Mouse (Mus musculus) limb, embryonic 11.5 days (tissue): Measurements from ENCODE around the gene Gm38655. TPM values are rescaled to one million over a fixed set of nuclear protein-coding genes. Genes with fewer than 3 reads are reported as not detected.

Experiments
- ATAC-seq: fragments of 200-750 bp; cut with Nextera tagmentation; 2 replicates; pipeline ENCODE4 v1.8.0; 2017; ENCODE audit warnings: low read depth; ENCODE audit not compliant: insufficient number of reproducible peaks, low FRiP score, low TSS enrichment
- DNase-seq: peaks from one replicate; pipeline ENCODE4 v3.0.0-alpha.2; 2015; ENCODE audit warnings: low spot score
- H3K27ac ChIP-seq: fragments of 300-500 bp; sonication (generic); replicated peaks from 2 replicates; pipeline ENCODE4 v1.5.1; 2014; ENCODE audit warnings: low read depth, mild to moderate bottlenecking, low read length
- H3K27me3 ChIP-seq: fragments of 300-500 bp; sonication (generic); 2 replicates; pipeline ENCODE4 v1.6.1; 2014; ENCODE audit warnings: mild to moderate bottlenecking, low read length, mixed read lengths; ENCODE audit not compliant: control insufficient read depth, insufficient read depth
- H3K36me3 ChIP-seq: fragments of 300-500 bp; sonication (generic); 2 replicates; pipeline ENCODE4 v1.6.1; 2014; ENCODE audit warnings: mild to moderate bottlenecking, low read length, moderate library complexity, mixed read lengths; ENCODE audit not compliant: control insufficient read depth, insufficient read depth
- H3K4me1 ChIP-seq: fragments of 300-500 bp; sonication (generic); 2 replicates; pipeline ENCODE4 v1.6.1; 2014; ENCODE audit warnings: low read length, mixed read lengths; ENCODE audit not compliant: control insufficient read depth, insufficient read depth
- H3K4me2 ChIP-seq: fragments of 300-500 bp; sonication (generic); 2 replicates; pipeline ENCODE4 v1.6.1; 2014; ENCODE audit warnings: low read depth, mild to moderate bottlenecking, moderate library complexity; ENCODE audit not compliant: severe bottlenecking
- H3K4me3 ChIP-seq: fragments of 300-500 bp; sonication (generic); 2 replicates; pipeline ENCODE4 v1.5.1; 2014; ENCODE audit warnings: low read depth, low read length
- H3K9ac ChIP-seq: fragments of 300-500 bp; sonication (generic); 2 replicates; pipeline ENCODE4 v1.6.1; 2014; ENCODE audit warnings: mild to moderate bottlenecking, low read length
- H3K9me3 ChIP-seq: fragments of 300-500 bp; sonication (generic); 2 replicates; pipeline ENCODE4 v1.6.1; 2016; ENCODE audit warnings: low read length; ENCODE audit not compliant: control insufficient read depth
- WGBS: fragments of 180-500 bp; shearing (Covaris S2); extraction: QIAGEN DNeasy Blood & Tissue Kit; methylation state at CpG from one replicate; pipeline ENCODE4 v1.1.7; 2014; 5-methylcytosine and 5-hydroxymethylcytosine counted together
- polyA plus RNA-seq: library from polyadenylated mRNA; unstranded; fragments of >200 nt; fragmentation: Nextera tagmentation; extraction: Ambion mirVana; gene quantifications from 2 replicates; pipeline ENCODE4 v1.2.1, GENCODE M21; 2014

Gene Gm38655
- polyA plus RNA-seq, 1 experiment from 2014 or later, result not detected

GRCm38 (mm10) chr17:25187784-25188149 is 12.5 kb upstream of the Gm38655 start:
- 8% methylated on average over 11 of the region's 11 CpGs for WGBS

GRCm38 (mm10) chr17:25184961-25185360 is 9.7 kb upstream of the Gm38655 start:
- Histone ChIP-seq H3K4me2 (peak overlapping the region; percentile 98), H3K27ac (no peak overlapping the region), H3K4me3 (peak overlapping the region; percentile 89), H3K9me3 (no peaks in the 10 kb centered on the region), H3K4me1 (peaks cover 12% of the 10 kb centered on the region), H3K27me3 (no peaks in the 10 kb centered on the region), H3K36me3 (no peaks in the 10 kb centered on the region), H3K9ac (peak overlapping the region; percentile 81)
- ATAC-seq (no peak), DNase-seq (no peak)
- WGBS, result 6% methylated on average over 17 of the region's 17 CpGs

More at GRCm38 (mm10) chr17:25187784-25188149, 12.5 kb upstream of the Gm38655 start:
- peak overlapping the region; percentile 87; the same call in 1 of the 2 replicates for H3K9ac ChIP-seq
- H3K36me3 ChIP-seq, result no peaks in the 10 kb centered on the region
- H3K9me3 ChIP-seq, result no peaks in the 10 kb centered on the region
- peak overlapping the region; percentile 84 for H3K4me2 ChIP-seq
- no peaks in the 10 kb centered on the region for H3K27me3 ChIP-seq
- peak overlapping the region; percentile 90 for H3K4me3 ChIP-seq
- peak overlapping the region; percentile 80 for H3K27ac ChIP-seq
- peaks cover 12% of the 10 kb centered on the region for H3K4me1 ChIP-seq
- ATAC-seq, result no peak
- no peak for DNase-seq

GRCm38 (mm10) chr17:25184129-25184691 is 8.9 kb upstream of the Gm38655 start, which contains the start of gene BC003965:
Gene BC003965, plus strand, starts transcription at chr17:25184554.
- ATAC-seq (peak; percentile 71; the same call in 1 of the 2 replicates), DNase-seq (peak; percentile 100)
- Histone ChIP-seq H3K9ac (peak within 1 kb of the TSS; percentile 89), H3K27me3 (no peaks in the 10 kb centered on the region), H3K4me3 (peak within 1 kb of the TSS; percentile 89), H3K4me2 (peak within 1 kb of the TSS; percentile 98), H3K27ac (peak within 1 kb of the TSS; percentile 83), H3K36me3 (no peaks in the 10 kb centered on the region), H3K4me1 (peaks cover 9% of the 10 kb centered on the region), H3K9me3 (no peaks in the 10 kb centered on the region)
- WGBS, result under 1% methylated on average over 50 of the region's 50 CpGs

- ATAC-seq (no peak), DNase-seq (no peak)
- H3K9ac ChIP-seq, result no peak overlapping the region
- no peaks in the 10 kb centered on the region for H3K9me3 ChIP-seq
- no peaks in the 10 kb centered on the region for H3K27me3 ChIP-seq
- H3K27ac ChIP-seq, result no peak overlapping the region
- H3K36me3 ChIP-seq, result no peaks in the 10 kb centered on the region
- H3K4me3 ChIP-seq, result peak overlapping the region; percentile 89; the same call in 1 of the 2 replicates
- no peak overlapping the region; the same call in 1 of the 2 replicates for H3K4me2 ChIP-seq
- H3K4me1 ChIP-seq, result peaks cover 9% of the 10 kb centered on the region
Measured at GRCm38 (mm10) chr17:25183232-25183631, 8.0 kb upstream of the Gm38655 start.

- H3K4me3 ChIP-seq, result no peak overlapping the region
- H3K36me3 ChIP-seq, result no peaks in the 10 kb centered on the region
- no peaks in the 10 kb centered on the region for H3K27me3 ChIP-seq
- 78% methylated on average over 3 of the region's 3 CpGs for WGBS
- no peak overlapping the region for H3K27ac ChIP-seq
- no peak overlapping the region for H3K4me2 ChIP-seq
- ATAC-seq (no peak), DNase-seq (no peak)
- H3K9ac ChIP-seq, result no peak overlapping the region
- H3K4me1 ChIP-seq, result no peaks in the 10 kb centered on the region
- no peaks in the 10 kb centered on the region for H3K9me3 ChIP-seq
Measured at GRCm38 (mm10) chr17:25172558-25172957, 2.7 kb downstream of the Gm38655 start.

- ATAC-seq (no peak), DNase-seq (no peak)
- Histone ChIP-seq H3K9me3 (no peaks in the 10 kb centered on the region), H3K4me1 (no peaks in the 10 kb centered on the region), H3K27ac (no peak overlapping the region), H3K4me2 (no peak overlapping the region), H3K4me3 (no peak overlapping the region), H3K27me3 (no peaks in the 10 kb centered on the region), H3K36me3 (no peaks in the 10 kb centered on the region), H3K9ac (no peak overlapping the region)
- 87% methylated on average over 2 of the region's 2 CpGs for WGBS
Measured at GRCm38 (mm10) chr17:25169706-25170105, 5.6 kb downstream of the Gm38655 start.

GRCm38 (mm10) chr17:25165970-25166671 is 9.2 kb downstream of the Gm38655 start:
- 46% methylated on average over 6 of the region's 6 CpGs for WGBS

GRCm38 (mm10) chr17:25164770-25165169 is 10.5 kb downstream of the Gm38655 start:
- no peak overlapping the region for H3K27ac ChIP-seq
- H3K4me2 ChIP-seq, result no peak overlapping the region
- WGBS, result 87% methylated on average over 3 of the region's 3 CpGs
- ATAC-seq (no peak), DNase-seq (no peak)
- H3K9ac ChIP-seq, result no peak overlapping the region
- no peaks in the 10 kb centered on the region for H3K4me1 ChIP-seq
- no peak overlapping the region for H3K4me3 ChIP-seq
- H3K27me3 ChIP-seq, result no peaks in the 10 kb centered on the region
- no peaks in the 10 kb centered on the region for H3K9me3 ChIP-seq
- H3K36me3 ChIP-seq, result peaks cover 2% of the 10 kb centered on the region; the same call in 1 of the 2 replicates

More at GRCm38 (mm10) chr17:25165970-25166671, 9.2 kb downstream of the Gm38655 start:
- H3K27me3 ChIP-seq, result no peaks in the 10 kb centered on the region
- no peak overlapping the region for H3K27ac ChIP-seq
- H3K4me1 ChIP-seq, result no peaks in the 10 kb centered on the region
- no peak overlapping the region for H3K4me2 ChIP-seq
- H3K9me3 ChIP-seq, result no peaks in the 10 kb centered on the region
- DNase-seq, result no peak
- H3K4me3 ChIP-seq, result no peak overlapping the region
- no peak overlapping the region for H3K9ac ChIP-seq
- H3K36me3 ChIP-seq, result no peaks in the 10 kb centered on the region
- ATAC-seq, result no peak
